Comparison of ENCODE assay signal across 8 mouse cellular contexts in genomic region chr11:79963212-79963974, GRCm38 (mm10). TPM values are rescaled to one million over a fixed set of nuclear protein-coding genes. Genes with fewer than 3 reads are reported as not detected.
DNase-seq lines count a peak whose midpoint lies in the region; ATAC-seq lines count a peak whose summit lies in the region.

No protein-coding gene starts in this region.

- H3K4me1 ChIP-seq in intestine, embryonic 14.5 days (replicated peaks; ENCODE audit: control insufficient read depth, insufficient read depth, low read length) = peaks cover 7% of the 10 kb centered on the region; the same call in 1 of the 2 replicates
- peaks cover 11% of the 10 kb centered on the region for H3K4me1 ChIP-seq in intestine, embryonic 16.5 days (ENCODE audit: control insufficient read depth, insufficient read depth, low read length)
- no peaks in the 10 kb centered on the region for H3K4me1 ChIP-seq in brown adipose tissue, adult 24 weeks (ENCODE audit: control insufficient read depth, insufficient read depth, insufficient read length, low read length)

- no peaks in the 10 kb centered on the region for H3K9me3 ChIP-seq in intestine, embryonic 14.5 days (ENCODE audit: control insufficient read depth, low read length)
- no peaks in the 10 kb centered on the region for H3K9me3 ChIP-seq in intestine, embryonic 16.5 days (ENCODE audit: control insufficient read depth, low read length)

- H3K9ac ChIP-seq in intestine, embryonic 14.5 days (ENCODE audit: low read length) = no peak overlapping the region
- no peak overlapping the region for H3K9ac ChIP-seq in intestine, embryonic 16.5 days (ENCODE audit: low read depth, low read length)

- ATAC-seq in intestine, embryonic 14.5 days (replicated peaks; ENCODE audit: low FRiP score, low TSS enrichment, low read depth) = no peak
- ATAC-seq in intestine, embryonic 16.5 days = no peak
- peak; percentile 58 for ATAC-seq in monocyte, adult 5-6 weeks (replicated peaks; ENCODE audit: insufficient number of reproducible peaks, low FRiP score, low TSS enrichment, poor library complexity, severe bottlenecking)

- no peak overlapping the region for H3K27ac ChIP-seq in intestine, embryonic 14.5 days (ENCODE audit: low read depth)
- no peak overlapping the region for H3K27ac ChIP-seq in intestine, embryonic 16.5 days (ENCODE audit: low read length)
- H3K27ac ChIP-seq in brown adipose tissue, adult 24 weeks (replicated peaks; ENCODE audit: low read depth, low read length) = no peak overlapping the region

- WGBS in intestine, embryonic 14.5 days = 39% methylated on average over 8 of the region's 8 CpGs
- WGBS in intestine, embryonic 16.5 days = 38% methylated on average over 8 of the region's 8 CpGs

- peak overlapping the region; percentile 61 for H3K4me2 ChIP-seq in intestine, embryonic 14.5 days (ENCODE audit: low read length)
- H3K4me2 ChIP-seq in intestine, embryonic 16.5 days (ENCODE audit: low read depth, low read length) = no peak overlapping the region

- peak overlapping the region; percentile 92; the same call in 1 of the 2 replicates for H3K4me3 ChIP-seq in intestine, embryonic 14.5 days (ENCODE audit: low read depth, low read length)
- no peak overlapping the region for H3K4me3 ChIP-seq in intestine, embryonic 16.5 days (ENCODE audit: low read length)
- H3K4me3 ChIP-seq in brown adipose tissue, adult 24 weeks (ENCODE audit: insufficient read depth, low read depth, low read length) = 0 out of 2 replicates have a peak overlapping the region, but pooled peaks have one; percentile 2

- H3K27me3 ChIP-seq in intestine, embryonic 14.5 days (replicated peaks; ENCODE audit: control insufficient read depth, insufficient read depth, low read length) = no peaks in the 10 kb centered on the region
- 0 out of 2 replicates have a peak, but pooled peaks cover 3% of the 10 kb centered on the region for H3K27me3 ChIP-seq in intestine, embryonic 16.5 days (replicated peaks; ENCODE audit: control insufficient read depth, insufficient read depth, low read length)

- peaks cover 17% of the 10 kb centered on the region for H3K36me3 ChIP-seq in intestine, embryonic 14.5 days (ENCODE audit: control insufficient read depth, insufficient read depth, low read length)
- peaks cover 4% of the 10 kb centered on the region; the same call in 1 of the 2 replicates for H3K36me3 ChIP-seq in intestine, embryonic 16.5 days (ENCODE audit: control insufficient read depth, insufficient read depth, low read length)

- no peak for DNase-seq in intestine, embryonic 14.5 days (ENCODE audit: low spot score)
- DNase-seq in induced T-regulatory cell, adult 2 months (ENCODE audit: low read depth) = peak; percentile 61
- no peak for DNase-seq in spleen, adult 18-20 months
- DNase-seq in left cerebral cortex, adult 18-20 months (ENCODE audit: low spot score in 2 of 2) = no peak
- no peak for DNase-seq in B cell, adult 2 months

RNA-seq across cellular contexts. Expression of gene Utp6, which starts 1.2 kb away (rescaled TPM):
- polyA plus RNA-seq in intestine, embryonic 14.5 days (2014; fragmentation: Nextera tagmentation; extraction: Ambion mirVana) = 53.5 and 60.3 TPM in 2 replicates
- 41.5 and 44.7 TPM in 2 replicates for polyA plus RNA-seq in intestine, embryonic 16.5 days (2015; fragmentation: Nextera tagmentation; extraction: Ambion mirVana)
- polyA plus RNA-seq in brown adipose tissue, adult 24 weeks (2012; ENCODE audit: insufficient read depth, insufficient read length, missing spikeins) = 21.2 and 27.0 TPM in 2 replicates
- total RNA-seq in monocyte, adult 5-6 weeks (2017) = 55.7 to 87.3 TPM (median 65.7 TPM) in 3 replicates
- total RNA-seq in left cerebral cortex, adult 18-20 months (2021) = 10 to 100 TPM; 26.1 to 26.6 TPM

RNA-seq across cellular contexts. Expression of gene Suz12, which starts 29.5 kb away (rescaled TPM):
- 29.6 and 30.1 TPM in 2 replicates for polyA plus RNA-seq in intestine, embryonic 14.5 days (2014; fragmentation: Nextera tagmentation; extraction: Ambion mirVana)
- 13.6 and 14.3 TPM in 2 replicates for polyA plus RNA-seq in intestine, embryonic 16.5 days (2015; fragmentation: Nextera tagmentation; extraction: Ambion mirVana)
- polyA plus RNA-seq in brown adipose tissue, adult 24 weeks (2012; ENCODE audit: insufficient read depth, insufficient read length, missing spikeins) = 15.0 and 20.6 TPM in 2 replicates
- total RNA-seq in monocyte, adult 5-6 weeks (2017) = 35.9 to 53.1 TPM (median 37.2 TPM) in 3 replicates
- 10 to 100 TPM; 34.3 to 37.7 TPM for total RNA-seq in left cerebral cortex, adult 18-20 months (2021)
